Mouse (Mus musculus) megakaryocyte, adult 5-6 weeks (primary cell): ENCODE data around the gene Shb. TPM values are rescaled to one million over a fixed set of nuclear protein-coding genes. Genes with fewer than 3 reads are reported as not detected.

ENCODE experiments used
- ATAC-seq: 2 replicates; pipeline ENCODE4 v1.8.0; 2016; ENCODE audit warnings: mild to moderate bottlenecking, inconsistent platforms; ENCODE audit not compliant: poor library complexity, severe bottlenecking
- total RNA-seq, 2 experiments: library from RNA; stranded (forward) in 1 of 2; stranded (reverse) in 1 of 2; fragments of 153-499, 151-499 nt in 1 of 2; fragments of 221-1000, 200-1000 nt in 1 of 2; gene quantifications; 2 replicates each; pipeline versions ENCODE4 v1.2.3 to v1.2.4; 2015 to 2017

Gene Shb
- total RNA-seq, 2 experiments from 2014 or later, result 1.8 to 3.9 TPM

GRCm38 (mm10) chr4:45528355-45529198, 3.7 kb downstream of the Shb start:
- no peak for ATAC-seq

- ATAC-seq, result no peak
Observed at GRCm38 (mm10) chr4:45527562-45528354, 4.5 kb downstream of the Shb start.

- ATAC-seq, result no peak
Observed at GRCm38 (mm10) chr4:45526846-45527561, 5.3 kb downstream of the Shb start.

GRCm38 (mm10) chr4:45526175-45526574, 6.1 kb downstream of the Shb start:
- ATAC-seq, result no peak

GRCm38 (mm10) chr4:45525541-45525940, 6.7 kb downstream of the Shb start:
- no peak for ATAC-seq

GRCm38 (mm10) chr4:45524602-45525001, 7.7 kb downstream of the Shb start:
- ATAC-seq, result no peak

GRCm38 (mm10) chr4:45523360-45523759, 8.9 kb downstream of the Shb start:
- ATAC-seq, result no peak

GRCm38 (mm10) chr4:45522956-45523355, 9.3 kb downstream of the Shb start:
- ATAC-seq, result no peak

GRCm38 (mm10) chr4:45522583-45522900, 9.7 kb downstream of the Shb start:
- no peak for ATAC-seq

- ATAC-seq, result 0 out of 2 replicates have a peak, but pooled peaks have one; percentile 14
Observed at GRCm38 (mm10) chr4:45521705-45522582, 10.3 kb downstream of the Shb start.

- ATAC-seq, result peak; percentile 14; the same call in 1 of the 2 replicates
Observed at GRCm38 (mm10) chr4:45520375-45520774, 11.9 kb downstream of the Shb start.

- ATAC-seq, result no peak
Observed at GRCm38 (mm10) chr4:45517399-45517798, 14.9 kb downstream of the Shb start.

- ATAC-seq, result no peak
Observed at GRCm38 (mm10) chr4:45515894-45516293, 16.4 kb downstream of the Shb start.

GRCm38 (mm10) chr4:45514406-45514805, 17.9 kb downstream of the Shb start:
- no peak for ATAC-seq

GRCm38 (mm10) chr4:45513791-45514293, 18.4 kb downstream of the Shb start:
- peak; percentile 53; the same call in 1 of the 2 replicates for ATAC-seq

- ATAC-seq, result no peak
Observed at GRCm38 (mm10) chr4:45513340-45513739, 18.9 kb downstream of the Shb start.

GRCm38 (mm10) chr4:45510163-45510562, 22.1 kb downstream of the Shb start:
- ATAC-seq, result no peak

- no peak for ATAC-seq
Observed at GRCm38 (mm10) chr4:45509416-45509815, 22.9 kb downstream of the Shb start.

GRCm38 (mm10) chr4:45508469-45508868, 23.8 kb downstream of the Shb start:
- ATAC-seq, result no peak

GRCm38 (mm10) chr4:45507476-45507875, 24.8 kb downstream of the Shb start:
- no peak for ATAC-seq
